Mouse (Mus musculus) hindbrain, embryonic 12.5 days (tissue): Measurements from ENCODE around the gene St13. TPM values are rescaled to one million over a fixed set of nuclear protein-coding genes. Genes with fewer than 3 reads are reported as not detected.

Experiments
- ATAC-seq: fragments of 200-750 bp; cut with Nextera tagmentation; 2 replicates; pipeline ENCODE4 v1.8.0; 2017; ENCODE audit warnings: moderate TSS enrichment; ENCODE audit not compliant: low FRiP score
- H3K27ac ChIP-seq: fragments of 300-500 bp; sonication (generic); 2 replicates; pipeline ENCODE4 v1.5.1; 2016; ENCODE audit warnings: mild to moderate bottlenecking
- H3K27me3 ChIP-seq: fragments of 300-500 bp; sonication (generic); 2 replicates; pipeline ENCODE4 v1.6.1; 2016; ENCODE audit warnings: mild to moderate bottlenecking
- H3K36me3 ChIP-seq: fragments of 300-500 bp; sonication (generic); 2 replicates; pipeline ENCODE4 v1.6.1; 2016; ENCODE audit warnings: mild to moderate bottlenecking
- H3K4me1 ChIP-seq: fragments of 300-500 bp; sonication (generic); 2 replicates; pipeline ENCODE4 v1.6.1; 2016
- H3K4me2 ChIP-seq: fragments of 300-500 bp; sonication (generic); replicated peaks from 2 replicates; pipeline ENCODE4 v1.6.1; 2016; ENCODE audit warnings: mild to moderate bottlenecking
- H3K4me3 ChIP-seq: fragments of 300-500 bp; sonication (generic); 2 replicates; pipeline ENCODE4 v1.5.1; 2016; ENCODE audit warnings: mild to moderate bottlenecking
- H3K9ac ChIP-seq: fragments of 300-500 bp; sonication (generic); 2 replicates; pipeline ENCODE4 v1.6.1; 2016; ENCODE audit warnings: mild to moderate bottlenecking, moderate library complexity
- H3K9me3 ChIP-seq: fragments of 300-500 bp; sonication (generic); replicated peaks from 2 replicates; pipeline ENCODE4 v1.6.1; 2016; ENCODE audit warnings: mild to moderate bottlenecking
- WGBS: fragments of 180-500 bp; shearing (Covaris S2); methylation state at CpG from one replicate; pipeline ENCODE4 v1.1.7; 2016; 5-methylcytosine and 5-hydroxymethylcytosine counted together
- polyA plus RNA-seq: library from polyadenylated mRNA; unstranded; fragments of >200 nt; fragmentation: Nextera tagmentation; extraction: Ambion mirVana; gene quantifications from 2 replicates; pipeline ENCODE4 v1.2.1, GENCODE M21; 2016

Gene St13
- polyA plus RNA-seq, 1 experiment from 2014 or later = 194 TPM

GRCm38 (mm10) chr15:81341426-81341825, 58.5 kb downstream of the St13 start:
- ATAC-seq = no peak
- Histone ChIP-seq H3K9me3 (no peaks in the 10 kb centered on the region), H3K27ac (no peak overlapping the region), H3K36me3 (peaks cover 26% of the 10 kb centered on the region), H3K9ac (no peak overlapping the region), H3K4me1 (no peaks in the 10 kb centered on the region), H3K4me3 (no peak overlapping the region), H3K4me2 (no peak overlapping the region), H3K27me3 (no peaks in the 10 kb centered on the region)
- 97% methylated on average over 2 of the region's 2 CpGs for WGBS

- no peaks in the 10 kb centered on the region for H3K27me3 ChIP-seq
- H3K9me3 ChIP-seq = no peaks in the 10 kb centered on the region
- no peak overlapping the region for H3K4me2 ChIP-seq
- H3K27ac ChIP-seq = no peak overlapping the region
- no peak overlapping the region for H3K4me3 ChIP-seq
- peaks cover 41% of the 10 kb centered on the region for H3K36me3 ChIP-seq
- no peaks in the 10 kb centered on the region for H3K4me1 ChIP-seq
- H3K9ac ChIP-seq = no peak overlapping the region
- no peak for ATAC-seq
- WGBS = 98% methylated on average over 3 of the region's 3 CpGs
These were observed 60.7 kb downstream of the St13 start for GRCm38 (mm10) chr15:81339158-81339557.

GRCm38 (mm10) chr15:81336466-81336865, 63.4 kb downstream of the St13 start:
- WGBS = 95% methylated on average over 5 of the region's 5 CpGs
- no peak overlapping the region for H3K4me3 ChIP-seq
- H3K4me2 ChIP-seq = no peak overlapping the region

GRCm38 (mm10) chr15:81332517-81332916, 67.4 kb downstream of the St13 start:
- Histone ChIP-seq H3K27me3 (no peaks in the 10 kb centered on the region), H3K4me1 (0 out of 2 replicates have a peak, but pooled peaks cover 2% of the 10 kb centered on the region), H3K9me3 (no peaks in the 10 kb centered on the region), H3K36me3 (peaks cover 65% of the 10 kb centered on the region), H3K27ac (no peak overlapping the region), H3K4me2 (no peak overlapping the region), H3K4me3 (no peak overlapping the region), H3K9ac (no peak overlapping the region)
- no peak for ATAC-seq
- 97% methylated on average over 4 of the region's 4 CpGs for WGBS

More at GRCm38 (mm10) chr15:81336466-81336865, 63.4 kb downstream of the St13 start:
- no peaks in the 10 kb centered on the region for H3K27me3 ChIP-seq
- no peak overlapping the region for H3K9ac ChIP-seq
- no peaks in the 10 kb centered on the region for H3K4me1 ChIP-seq
- peaks cover 59% of the 10 kb centered on the region for H3K36me3 ChIP-seq
- H3K9me3 ChIP-seq = no peaks in the 10 kb centered on the region
- H3K27ac ChIP-seq = no peak overlapping the region
- no peak for ATAC-seq

DNA sequence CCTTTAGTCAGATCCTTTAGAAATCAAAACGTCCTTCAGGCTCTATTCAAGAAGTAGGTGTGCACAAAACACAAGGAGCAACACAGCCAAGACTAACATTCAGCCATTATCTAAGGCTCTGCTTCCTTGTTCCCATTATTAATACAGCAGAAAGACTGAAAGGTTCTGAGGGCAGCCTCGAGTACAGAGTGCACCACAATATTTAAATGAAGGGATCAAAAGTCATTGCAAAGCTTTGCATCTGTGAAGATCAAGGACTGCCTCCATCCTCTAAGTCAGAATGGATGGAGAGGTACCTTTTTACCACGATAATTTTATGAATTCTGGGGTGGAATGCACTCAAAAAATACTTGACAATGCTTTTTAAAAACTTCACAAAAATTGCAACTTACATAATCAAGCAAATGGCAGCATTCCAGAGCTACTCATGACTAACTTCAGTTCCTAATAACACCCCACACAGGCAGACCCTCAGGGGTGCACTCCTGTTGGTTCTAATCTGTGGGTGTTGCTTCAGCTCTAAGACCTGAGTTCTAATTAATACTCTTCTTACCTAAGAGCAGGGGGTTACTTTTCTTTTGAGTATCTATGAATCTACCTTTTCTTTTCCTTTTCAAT, 69.0 kb downstream of the St13 start:
- Histone ChIP-seq H3K9me3 (no peaks in the 10 kb centered on the region), H3K9ac (no peak overlapping the region), H3K4me2 (no peak overlapping the region), H3K36me3 (peaks cover 63% of the 10 kb centered on the region), H3K4me1 (0 out of 2 replicates have a peak, but pooled peaks cover 2% of the 10 kb centered on the region), H3K4me3 (no peak overlapping the region), H3K27me3 (no peaks in the 10 kb centered on the region), H3K27ac (no peak overlapping the region)
- ATAC-seq = no peak
- 60% methylated on average over 3 of the region's 3 CpGs for WGBS

DNA sequence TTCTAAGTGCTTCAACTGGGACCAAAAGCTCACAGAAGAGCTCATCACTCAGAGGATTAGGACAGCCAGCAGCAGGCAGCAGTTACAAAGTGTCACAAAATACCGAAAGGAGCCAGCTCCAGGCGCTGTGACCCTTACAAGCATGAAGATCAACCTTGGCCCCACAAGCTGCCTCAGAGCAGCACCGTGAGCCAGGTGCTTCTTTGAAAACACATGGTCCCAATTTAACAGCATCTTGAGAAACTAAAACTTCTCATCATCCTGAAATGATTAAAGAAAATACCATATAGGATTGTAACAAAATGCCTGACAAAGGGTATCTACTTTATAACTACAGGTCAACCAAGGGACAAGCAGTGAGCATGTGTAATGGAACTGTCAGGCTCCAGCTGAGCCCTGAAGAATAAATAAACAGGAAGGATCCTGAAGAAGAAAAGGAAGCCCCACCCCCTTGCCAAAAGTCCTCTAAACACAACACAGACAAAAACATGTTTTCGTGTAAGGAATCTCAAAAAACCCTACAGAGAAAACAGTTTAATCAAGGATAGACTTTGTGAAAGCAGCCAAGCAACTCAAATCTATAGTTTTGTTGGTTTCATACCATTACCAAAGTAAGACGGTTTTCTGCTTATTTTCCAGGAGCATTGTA, 70.0 kb downstream of the St13 start:
- Histone ChIP-seq H3K4me1 (0 out of 2 replicates have a peak, but pooled peaks cover 2% of the 10 kb centered on the region), H3K36me3 (peaks cover 60% of the 10 kb centered on the region), H3K9me3 (no peaks in the 10 kb centered on the region), H3K27ac (no peak overlapping the region), H3K4me3 (no peak overlapping the region), H3K27me3 (no peaks in the 10 kb centered on the region), H3K4me2 (no peak overlapping the region), H3K9ac (no peak overlapping the region)
- WGBS = 46% methylated on average over 5 of the region's 5 CpGs
- no peak for ATAC-seq

DNA sequence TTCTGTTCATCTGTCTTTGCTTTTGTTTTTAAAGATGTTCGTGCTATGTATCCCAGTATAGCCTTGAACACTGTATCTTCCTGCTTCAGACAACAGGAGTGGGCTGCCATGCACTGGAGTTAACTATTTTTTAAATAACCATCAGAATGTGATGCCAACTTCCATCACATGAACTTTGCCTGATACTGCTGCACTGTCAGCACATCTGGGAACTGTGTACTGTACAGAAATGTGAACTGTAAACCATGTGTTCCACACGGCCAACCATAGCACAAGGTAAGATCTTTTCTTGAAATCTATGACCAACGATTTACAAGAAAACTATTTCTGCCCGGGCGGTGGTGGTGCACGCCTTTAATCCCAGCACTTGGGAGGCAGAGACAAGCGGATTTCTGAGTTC, 72.4 kb downstream of the St13 start:
- Histone ChIP-seq H3K4me3 (no peak overlapping the region), H3K27ac (no peak overlapping the region), H3K4me2 (no peak overlapping the region), H3K9me3 (no peaks in the 10 kb centered on the region), H3K36me3 (peaks cover 49% of the 10 kb centered on the region), H3K4me1 (0 out of 2 replicates have a peak, but pooled peaks cover 2% of the 10 kb centered on the region), H3K9ac (no peak overlapping the region), H3K27me3 (no peaks in the 10 kb centered on the region)
- no peak for ATAC-seq
- 93% methylated on average over 7 of the region's 7 CpGs for WGBS

- no peaks in the 10 kb centered on the region for H3K27me3 ChIP-seq
- WGBS = 84% methylated on average over 4 of the region's 4 CpGs
- no peaks in the 10 kb centered on the region for H3K9me3 ChIP-seq
- no peak overlapping the region for H3K27ac ChIP-seq
- no peak overlapping the region for H3K4me2 ChIP-seq
- ATAC-seq = no peak
- H3K36me3 ChIP-seq = peaks cover 67% of the 10 kb centered on the region
- H3K4me1 ChIP-seq = 0 out of 2 replicates have a peak, but pooled peaks cover 2% of the 10 kb centered on the region
- H3K4me3 ChIP-seq = no peak overlapping the region
- no peak overlapping the region for H3K9ac ChIP-seq
These were observed 74.9 kb downstream of the St13 start for GRCm38 (mm10) chr15:81324979-81325378.

- H3K9me3 ChIP-seq = no peaks in the 10 kb centered on the region
- no peak for ATAC-seq
- no peak overlapping the region for H3K4me2 ChIP-seq
- no peak overlapping the region for H3K4me3 ChIP-seq
- no peaks in the 10 kb centered on the region for H3K27me3 ChIP-seq
- no peak overlapping the region for H3K27ac ChIP-seq
- H3K4me1 ChIP-seq = no peaks in the 10 kb centered on the region
- 95% methylated on average over 3 of the region's 3 CpGs for WGBS
- H3K9ac ChIP-seq = no peak overlapping the region
- H3K36me3 ChIP-seq = peaks cover 71% of the 10 kb centered on the region
These were observed 79.7 kb downstream of the St13 start for GRCm38 (mm10) chr15:81320137-81320536.

GRCm38 (mm10) chr15:81319462-81319861, 80.4 kb downstream of the St13 start:
- 95% methylated on average over 9 of the region's 9 CpGs for WGBS
- Histone ChIP-seq H3K27ac (no peak overlapping the region), H3K9me3 (no peaks in the 10 kb centered on the region), H3K4me1 (no peaks in the 10 kb centered on the region), H3K4me3 (no peak overlapping the region), H3K36me3 (peaks cover 71% of the 10 kb centered on the region), H3K4me2 (no peak overlapping the region), H3K9ac (no peak overlapping the region), H3K27me3 (no peaks in the 10 kb centered on the region)
- no peak for ATAC-seq

GRCm38 (mm10) chr15:81313928-81314327, 85.9 kb downstream of the St13 start:
- no peaks in the 10 kb centered on the region for H3K27me3 ChIP-seq
- no peak for ATAC-seq
- 97% methylated on average over 3 of the region's 3 CpGs for WGBS
- no peaks in the 10 kb centered on the region for H3K9me3 ChIP-seq
- H3K4me3 ChIP-seq = no peak overlapping the region
- H3K9ac ChIP-seq = no peak overlapping the region
- peaks cover 29% of the 10 kb centered on the region for H3K36me3 ChIP-seq
- no peaks in the 10 kb centered on the region for H3K4me1 ChIP-seq
- no peak overlapping the region for H3K4me2 ChIP-seq
- H3K27ac ChIP-seq = no peak overlapping the region
